Mouse (Mus musculus) CH12.LX (cell line): ENCODE data around the gene Mettl2. TPM values are rescaled to one million over a fixed set of nuclear protein-coding genes. Genes with fewer than 3 reads are reported as not detected.
"Not testable (repeated sequence)": the region's sequence is repeated elsewhere in the genome, so short reads cannot be mapped to it uniquely, and the experiment has no call there.

Experiments
- DNase-seq: peaks from one replicate; pipeline ENCODE4 v3.0.0-alpha.2; 2013; ENCODE audit errors: extremely low read depth
- H3K27ac ChIP-seq: 2 replicates; pipeline ENCODE4 v1.5.1; 2012; ENCODE audit warnings: low read depth, mild to moderate bottlenecking, control low read depth, moderate library complexity; ENCODE audit not compliant: insufficient read depth
- H3K27me3 ChIP-seq: replicated peaks from 2 replicates; pipeline ENCODE3; 2012; ENCODE audit warnings: inconsistent platforms
- H3K36me3 ChIP-seq, 2 experiments: replicated peaks in 1 of 2; 2 replicates each; pipeline versions ENCODE3 to v1.6.1; 2012; ENCODE audit warnings: inconsistent platforms in 1 of 2, low read length in 1 of 2, mild to moderate bottlenecking in 1 of 2, mixed read lengths in 1 of 2, moderate library complexity in 1 of 2; ENCODE audit not compliant: control insufficient read depth in 1 of 2, insufficient read depth in 1 of 2
- H3K4me1 ChIP-seq, 2 experiments: 2 replicates each; pipeline ENCODE4 v1.6.1; 2012; ENCODE audit warnings: inconsistent platforms in 1 of 2, moderate library complexity in 1 of 2; ENCODE audit not compliant: insufficient read depth in 2 of 2, control insufficient read depth in 1 of 2
- H3K4me2 ChIP-seq: 2 replicates; pipeline ENCODE4 v1.6.1; 2012; ENCODE audit warnings: low read depth, mild to moderate bottlenecking, control low read depth; ENCODE audit not compliant: poor library complexity, insufficient read depth, severe bottlenecking
- H3K4me3 ChIP-seq, 3 experiments: fragments of 150-350 bp in 1 of 3; sonication (generic) in 1 of 3; replicated peaks in 1 of 3; 2 replicates each; pipeline versions ENCODE3 to v1.5.1; 2011 to 2012; ENCODE audit warnings: low read depth in 2 of 3, low read length in 2 of 3, mild to moderate bottlenecking in 2 of 3, moderate library complexity in 2 of 3, control low read depth in 1 of 3, improper control_type of control experiment in 1 of 3, inconsistent platforms in 1 of 3, mixed read lengths in 1 of 3; ENCODE audit not compliant: poor library complexity in 1 of 3
- H3K79me2 ChIP-seq: replicated peaks from 2 replicates; pipeline ENCODE4 v1.6.1; 2012; ENCODE audit warnings: mild to moderate bottlenecking, moderate library complexity; ENCODE audit not compliant: control insufficient read depth, poor library complexity, insufficient read depth, severe bottlenecking; ENCODE audit errors: extremely low read depth
- H3K9ac ChIP-seq: 2 replicates; pipeline ENCODE4 v1.6.1; 2012; ENCODE audit warnings: low read depth, mild to moderate bottlenecking, control low read depth, moderate library complexity; ENCODE audit not compliant: insufficient read depth
- H3K9me3 ChIP-seq: replicated peaks from 2 replicates; pipeline ENCODE3; 2012; ENCODE audit warnings: low read length, inconsistent platforms, mixed read lengths
- E2F4 ChIP-seq: IDR thresholded peaks from 2 replicates; pipeline ENCODE4 v1.6.1; 2011; ENCODE audit warnings: low read depth, low read length, improper control_type of control experiment; ENCODE audit not compliant: insufficient replicate concordance
- GABPA ChIP-seq: IDR thresholded peaks from 2 replicates; pipeline ENCODE4 v1.6.1; 2012; ENCODE audit warnings: low read depth, low read length, improper control_type of control experiment, inconsistent platforms; ENCODE audit not compliant: insufficient replicate concordance
- IRF4 ChIP-seq: IDR thresholded peaks from 2 replicates; pipeline ENCODE4 v1.6.1; 2014; ENCODE audit warnings: low read depth, mild to moderate bottlenecking, inconsistent platforms, low read length, improper control_type of control experiment
- MAFK ChIP-seq: IDR thresholded peaks from 2 replicates; pipeline ENCODE4 v1.6.1; 2011; ENCODE audit warnings: low read length, improper control_type of control experiment; ENCODE audit not compliant: insufficient replicate concordance
- MAX ChIP-seq: IDR thresholded peaks from 2 replicates; pipeline ENCODE4 v1.6.1; 2011; ENCODE audit warnings: low read length, improper control_type of control experiment
- MYC ChIP-seq: IDR thresholded peaks from 2 replicates; pipeline ENCODE4 v1.6.1; 2011; ENCODE audit warnings: low read depth, mild to moderate bottlenecking, improper control_type of control experiment, low read length
- RCOR1 ChIP-seq: conservative IDR thresholded peaks from 2 replicates; pipeline ENCODE4 v1.6.1; 2012; ENCODE audit warnings: low read depth, mild to moderate bottlenecking, inconsistent platforms, low read length, improper control_type of control experiment
- SIN3A ChIP-seq: IDR thresholded peaks from 2 replicates; pipeline ENCODE4 v1.6.1; 2012; ENCODE audit warnings: low read length, improper control_type of control experiment, inconsistent platforms
- SMC3 ChIP-seq: IDR thresholded peaks from 2 replicates; pipeline ENCODE4 v1.6.1; 2011; ENCODE audit warnings: low read depth, low read length, improper control_type of control experiment
- TBP ChIP-seq: conservative IDR thresholded peaks from 2 replicates; pipeline ENCODE4 v1.6.1; 2011; ENCODE audit warnings: low read depth, low read length, improper control_type of control experiment
- TCF12 ChIP-seq: IDR thresholded peaks from 2 replicates; pipeline ENCODE4 v1.6.1; 2014; ENCODE audit warnings: low read depth, mild to moderate bottlenecking, inconsistent platforms, low read length, improper control_type of control experiment
- UBTF ChIP-seq: IDR thresholded peaks from 2 replicates; pipeline ENCODE4 v1.6.1; 2012; ENCODE audit warnings: low read depth, mild to moderate bottlenecking, inconsistent platforms, low read length, improper control_type of control experiment, moderate library complexity
- ZC3H11A ChIP-seq: IDR thresholded peaks from 2 replicates; pipeline ENCODE4 v1.6.1; 2012; ENCODE audit warnings: low read depth, mild to moderate bottlenecking, inconsistent platforms, low read length, improper control_type of control experiment
- dilution Hi-C: fragments of 300-500 bp; cut with MboI; formaldehyde crosslinking; loops from 2 replicates; pipeline ENCODE4 v1.14.3; 2020; ENCODE audit warnings: low sequenced_read_pairs; ENCODE audit not compliant: extremely low pct_unique_long_range_greater_than_20kb, extremely low pct_ligation_motif_present
- in situ Hi-C: fragments of 300-500 bp; cut with MboI; formaldehyde crosslinking; loops from 3 replicates; pipeline ENCODE4 v1.14.3; 2019; ENCODE audit warnings: low sequenced_read_pairs, low pct_ligation_motif_present, low pct_unique_long_range_greater_than_20kb, mixed read lengths
- polyA plus RNA-seq: library from polyadenylated mRNA; unstranded; fragments of >175 nt; gene quantifications from 2 replicates; pipeline ENCODE4 v1.2.1, GENCODE M21; 2012; ENCODE audit warnings: low read depth; ENCODE audit not compliant: insufficient read length
- total RNA-seq, 2 experiments: library from RNA; depleted of rRNA; stranded (reverse); fragments of 300-350 nt in 1 of 2; fragments of >200 nt in 1 of 2; gene quantifications; 2 replicates each; pipeline ENCODE4 v1.2.3; 2012 to 2014

Mettl2 gene
- total and polyA plus RNA-seq, 3 experiments, result 58.4 to 112 (median 102) TPM

DNA sequence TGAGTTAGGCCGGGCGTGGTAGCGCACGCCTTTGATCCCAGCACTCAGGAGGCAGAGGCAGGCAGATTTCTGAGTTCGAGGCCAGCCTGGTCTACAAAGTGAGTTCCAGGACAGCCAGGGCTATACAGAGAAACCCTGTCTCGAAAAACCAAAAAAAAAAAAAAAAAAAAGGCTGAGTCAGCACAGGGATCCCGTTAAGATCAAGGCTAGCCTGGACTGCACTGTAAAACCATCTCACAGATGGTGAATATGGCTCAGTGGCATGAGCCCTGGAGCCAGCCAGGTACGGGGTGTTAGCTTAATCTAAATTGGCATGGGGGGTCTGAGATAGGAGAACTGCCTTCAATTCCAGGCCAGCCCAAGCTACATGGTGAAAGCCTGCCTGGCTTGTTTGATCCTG lies 14.3 kb downstream of the Mettl2 start:
- not testable (repeated sequence) for H3K9me3 ChIP-seq, H3K4me3 ChIP-seq, H3K4me2 ChIP-seq, H3K27me3 ChIP-seq, H3K4me1 ChIP-seq, DNase-seq
- peak; percentile 72; the same call in 1 of the 2 replicates for TF ChIP-seq MAFK
- TF ChIP-seq, all 38 proteins: peak for 1; not testable (repeated sequence) for 37
- peaks cover 52 to 66% of the 10 kb centered on the region in 2 experiments for H3K36me3 ChIP-seq
- H3K79me2 ChIP-seq, H3K27ac ChIP-seq, H3K9ac ChIP-seq, dilution Hi-C loops, in situ Hi-C loops: not testable (repeated sequence)

DNA sequence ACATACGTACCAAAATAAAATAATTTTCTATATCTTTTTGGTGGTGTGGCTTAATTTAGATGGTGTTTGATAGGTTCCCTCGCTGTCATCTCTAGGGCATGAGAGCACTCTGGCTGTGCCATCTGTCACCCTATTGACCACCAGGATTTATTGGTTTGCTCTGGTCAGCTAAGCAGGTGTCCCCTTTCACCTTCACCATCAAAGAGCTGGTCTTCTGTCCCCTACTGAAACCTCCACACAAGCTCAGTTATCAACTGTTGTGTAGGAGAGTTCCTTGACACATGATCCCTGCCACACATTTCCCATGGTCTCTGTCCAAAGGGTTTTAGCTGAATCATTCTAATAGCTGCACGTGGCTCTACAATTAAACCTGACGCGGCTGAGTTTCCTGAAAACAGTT lies 14.9 kb downstream of the Mettl2 start:
- Histone ChIP-seq H3K4me2 (no peak overlapping the region), H3K27me3 (no peaks in the 10 kb centered on the region), H3K4me1 (no peaks in the 10 kb centered on the region), H3K4me3 (no peak overlapping the region), H3K27ac (no peak overlapping the region), H3K9me3 (no peaks in the 10 kb centered on the region), H3K9ac (no peak overlapping the region), H3K79me2 (no peaks in the 10 kb centered on the region), H3K36me3 (peaks cover 46 to 60% of the 10 kb centered on the region in 2 experiments)
- TF ChIP-seq MYC (no peak), TBP (no peak), MAX (no peak), UBTF (no peak), SIN3A (no peak), MAFK (no peak)
- dilution Hi-C loops, result no loop called here
- no peak for DNase-seq
- in situ Hi-C loops, result no loop called here

- Histone ChIP-seq H3K9me3 (no peaks in the 10 kb centered on the region), H3K4me2 (no peak overlapping the region), H3K36me3 (peaks cover 22 to 36% of the 10 kb centered on the region in 2 experiments), H3K9ac (no peak overlapping the region), H3K27ac (no peak overlapping the region), H3K79me2 (no peaks in the 10 kb centered on the region), H3K27me3 (no peaks in the 10 kb centered on the region), H3K4me3 (no peak overlapping the region), H3K4me1 (no peaks in the 10 kb centered on the region)
- no peak for DNase-seq
- no peak for TF ChIP-seq GABPA
- TF ChIP-seq ZC3H11A, result no peak
- TF ChIP-seq RCOR1, result no peak
- TF ChIP-seq IRF4, result no peak
- no peak for TF ChIP-seq E2F4
- TF ChIP-seq TCF12, result no peak
- TF ChIP-seq SMC3, result no peak
- dilution Hi-C loops, result no loop called here
- in situ Hi-C loops, result no loop called here
Observed at GRCm38 (mm10) chr11:105143564-105143963, 17.3 kb downstream of the Mettl2 start.
